Mouse (Mus musculus): ENCODE data around the gene Amz1.
A peak's percentile ranks its signal among the peaks of the same experiment; 100 is the strongest.

Amz1 gene

DNA sequence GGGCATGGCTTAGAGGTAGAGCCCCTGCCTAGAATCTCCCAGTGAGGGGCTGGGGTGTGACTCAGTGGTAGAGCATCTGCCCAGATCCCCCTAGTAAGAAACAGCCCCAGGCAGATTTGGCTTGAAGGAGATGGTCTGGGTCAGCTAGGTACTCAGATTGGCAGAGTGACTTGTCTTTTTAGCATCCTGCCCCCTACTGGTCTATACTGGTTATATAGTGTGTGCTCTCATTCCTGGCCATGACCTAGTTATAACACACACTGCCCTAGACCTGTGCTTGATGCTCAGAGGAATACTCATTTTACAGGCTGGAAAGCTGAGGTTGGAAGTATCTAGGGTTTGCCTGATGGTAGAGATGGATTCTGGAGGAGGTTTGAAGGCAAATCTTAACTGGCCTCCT lies 17.9 kb downstream of the Amz1 start:
- Histone ChIP-seq H3K4me1 (replicated peaks; ENCODE audit: low read depth, low read length) (peaks cover 43% of the 10 kb centered on the region), H3K27me3 (ENCODE audit: insufficient read depth, low read length) (peaks cover 39% of the 10 kb centered on the region), H3K4me3 (replicated peaks; ENCODE audit: low read length) (no peak overlapping the region), H3K36me3 (ENCODE audit: insufficient read depth, low read length) (no peaks in the 10 kb centered on the region), H3K9me3 (ENCODE audit: low read length) (peaks cover 16% of the 10 kb centered on the region)
- TF ChIP-seq CTCF (conservative IDR thresholded peaks at IDR 0.05; ENCODE audit: low read length) (peak; percentile 37), NANOG (IDR thresholded peaks at IDR 0.05; ENCODE audit: borderline replicate concordance, low read length) (no peak)

- H3K27me3 ChIP-seq (ENCODE audit: insufficient read depth, low read length), result peaks cover 25% of the 10 kb centered on the region
- H3K4me3 ChIP-seq (replicated peaks; ENCODE audit: low read length), result peak overlapping the region; percentile 41
- TF ChIP-seq CTCF (conservative IDR thresholded peaks at IDR 0.05; ENCODE audit: low read length) (peak; percentile 49), POU5F1 (IDR thresholded peaks at IDR 0.05; ENCODE audit: borderline replicate concordance, low read length) (no peak), NANOG (IDR thresholded peaks at IDR 0.05; ENCODE audit: borderline replicate concordance, low read length) (no peak)
- H3K36me3 ChIP-seq (ENCODE audit: insufficient read depth, low read length), result no peaks in the 10 kb centered on the region
- H3K9me3 ChIP-seq (ENCODE audit: low read length), result peaks cover 16% of the 10 kb centered on the region
- peaks cover 40% of the 10 kb centered on the region for H3K4me1 ChIP-seq (replicated peaks; ENCODE audit: low read depth, low read length)
Measured at GRCm38 (mm10) chr5:140743706-140744131, 19.8 kb downstream of the Amz1 start.

- no peak overlapping the region for H3K4me3 ChIP-seq (replicated peaks; ENCODE audit: low read length)
- peaks cover 40% of the 10 kb centered on the region for H3K4me1 ChIP-seq (replicated peaks; ENCODE audit: low read depth, low read length)
- peaks cover 16% of the 10 kb centered on the region; the same call in 1 of the 2 replicates for H3K27me3 ChIP-seq (ENCODE audit: insufficient read depth, low read length)
- peaks cover 12% of the 10 kb centered on the region for H3K9me3 ChIP-seq (ENCODE audit: low read length)
- TF ChIP-seq CTCF (conservative IDR thresholded peaks at IDR 0.05; ENCODE audit: low read length) (no peak), NANOG (IDR thresholded peaks at IDR 0.05; ENCODE audit: borderline replicate concordance, low read length) (no peak), POU5F1 (IDR thresholded peaks at IDR 0.05; ENCODE audit: borderline replicate concordance, low read length) (no peak)
- peaks cover 3% of the 10 kb centered on the region; the same call in 1 of the 2 replicates for H3K36me3 ChIP-seq (ENCODE audit: insufficient read depth, low read length)
Measured at GRCm38 (mm10) chr5:140748425-140748824, 24.5 kb downstream of the Amz1 start.

DNA sequence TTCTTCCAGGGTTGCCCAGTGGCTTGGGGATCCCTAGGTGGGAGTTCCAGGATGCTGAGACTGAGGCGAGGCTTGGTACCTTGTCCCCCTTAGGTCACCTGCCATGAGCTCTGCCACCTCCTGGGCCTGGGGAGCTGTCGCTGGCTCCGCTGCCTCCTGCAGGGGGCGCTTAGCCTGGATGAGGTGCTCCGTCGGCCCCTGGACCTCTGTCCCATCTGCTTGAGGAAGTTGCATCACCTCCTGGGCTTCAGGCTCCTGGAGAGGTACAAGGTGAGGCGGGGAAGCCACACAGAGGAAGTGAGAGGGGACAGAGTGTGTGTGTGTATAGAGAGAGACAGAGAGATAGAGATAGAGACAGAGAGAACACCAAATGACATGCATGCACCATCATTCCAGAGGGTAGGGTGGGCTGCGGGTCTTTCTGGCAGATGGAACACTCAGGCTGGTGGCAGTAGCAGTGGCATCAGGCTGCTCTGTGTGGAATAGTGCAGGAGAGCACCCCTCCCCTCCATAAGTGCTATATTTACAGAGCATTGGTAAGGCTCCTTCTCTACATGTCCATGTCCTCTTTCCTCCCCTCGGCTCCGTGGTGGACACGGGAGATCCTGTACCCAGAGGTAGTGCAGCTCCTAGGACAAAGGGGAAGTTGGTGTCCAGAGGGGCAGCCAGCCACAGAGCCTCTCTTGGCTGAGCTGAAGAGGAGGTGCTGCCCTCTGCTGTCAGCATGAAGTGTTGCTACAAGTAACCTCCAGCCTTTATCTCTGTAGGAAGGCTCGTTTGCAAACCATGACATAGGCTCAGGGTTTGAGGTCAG lies 25.3 kb downstream of the Amz1 start:
- H3K4me3 ChIP-seq (replicated peaks; ENCODE audit: low read length), result peak overlapping the region; percentile 67
- TF ChIP-seq CTCF (conservative IDR thresholded peaks at IDR 0.05; ENCODE audit: low read length) (peak; percentile 63), NANOG (IDR thresholded peaks at IDR 0.05; ENCODE audit: borderline replicate concordance, low read length) (no peak), POU5F1 (IDR thresholded peaks at IDR 0.05; ENCODE audit: borderline replicate concordance, low read length) (no peak)
- peaks cover 12% of the 10 kb centered on the region for H3K9me3 ChIP-seq (ENCODE audit: low read length)

DNA sequence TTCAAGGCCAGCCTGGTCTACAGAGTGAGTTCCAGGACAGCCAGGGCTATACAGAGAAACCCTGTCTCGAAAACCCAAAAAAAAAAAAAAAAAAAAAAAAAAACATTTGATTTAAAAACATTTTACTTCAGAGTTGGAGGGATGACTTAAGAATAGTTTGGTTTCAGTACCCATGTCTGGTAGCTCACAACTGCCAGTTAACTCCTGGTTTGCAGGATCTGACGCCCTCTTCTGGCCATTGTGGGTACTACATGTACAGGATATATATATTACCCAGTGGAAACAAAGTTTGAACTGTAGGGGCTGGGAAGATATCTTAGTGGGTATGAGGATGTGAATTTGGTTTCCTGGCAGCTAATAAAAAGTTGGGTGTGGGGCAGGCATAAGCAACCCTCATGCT lies 27.0 kb downstream of the Amz1 start:
- TF ChIP-seq POU5F1 (IDR thresholded peaks at IDR 0.05; ENCODE audit: borderline replicate concordance, low read length), result no peak
- peak; percentile 89 for TF ChIP-seq CTCF (conservative IDR thresholded peaks at IDR 0.05; ENCODE audit: low read length)
- no peak for TF ChIP-seq NANOG (IDR thresholded peaks at IDR 0.05; ENCODE audit: borderline replicate concordance, low read length)
- H3K9me3 ChIP-seq (ENCODE audit: low read length), result peaks cover 9% of the 10 kb centered on the region
- H3K4me3 ChIP-seq (replicated peaks; ENCODE audit: low read length), result no peak overlapping the region
- H3K36me3 ChIP-seq (ENCODE audit: insufficient read depth, low read length), result peaks cover 3% of the 10 kb centered on the region; the same call in 1 of the 2 replicates
- peaks cover 6% of the 10 kb centered on the region; the same call in 1 of the 2 replicates for H3K27me3 ChIP-seq (ENCODE audit: insufficient read depth, low read length)
- H3K4me1 ChIP-seq (replicated peaks; ENCODE audit: low read depth, low read length), result peaks cover 22% of the 10 kb centered on the region

More for the DNA sequence above, 25.3 kb downstream of the Amz1 start:
- Histone ChIP-seq H3K27me3 (ENCODE audit: insufficient read depth, low read length) (peaks cover 9% of the 10 kb centered on the region; the same call in 1 of the 2 replicates), H3K4me1 (replicated peaks; ENCODE audit: low read depth, low read length) (peaks cover 31% of the 10 kb centered on the region), H3K36me3 (ENCODE audit: insufficient read depth, low read length) (peaks cover 3% of the 10 kb centered on the region; the same call in 1 of the 2 replicates)

- Histone ChIP-seq H3K9me3 (ENCODE audit: low read length) (peaks cover 9% of the 10 kb centered on the region), H3K27me3 (ENCODE audit: insufficient read depth, low read length) (no peaks in the 10 kb centered on the region), H3K36me3 (ENCODE audit: insufficient read depth, low read length) (peaks cover 3% of the 10 kb centered on the region; the same call in 1 of the 2 replicates), H3K4me1 (replicated peaks; ENCODE audit: low read depth, low read length) (peaks cover 19% of the 10 kb centered on the region), H3K4me3 (replicated peaks; ENCODE audit: low read length) (no peak overlapping the region)
- no peak for TF ChIP-seq NANOG (IDR thresholded peaks at IDR 0.05; ENCODE audit: borderline replicate concordance, low read length)
- no peak for TF ChIP-seq POU5F1 (IDR thresholded peaks at IDR 0.05; ENCODE audit: borderline replicate concordance, low read length)
- no peak for TF ChIP-seq CTCF (conservative IDR thresholded peaks at IDR 0.05; ENCODE audit: low read length)
Measured at GRCm38 (mm10) chr5:140752041-140752440, 28.1 kb downstream of the Amz1 start.

- H3K4me3 ChIP-seq (replicated peaks; ENCODE audit: low read length), result no peak overlapping the region
- H3K4me1 ChIP-seq (replicated peaks; ENCODE audit: low read depth, low read length), result peaks cover 19% of the 10 kb centered on the region
- peaks cover 4% of the 10 kb centered on the region for H3K36me3 ChIP-seq (ENCODE audit: insufficient read depth, low read length)
- no peaks in the 10 kb centered on the region for H3K27me3 ChIP-seq (ENCODE audit: insufficient read depth, low read length)
- TF ChIP-seq NANOG (IDR thresholded peaks at IDR 0.05; ENCODE audit: borderline replicate concordance, low read length) (no peak), POU5F1 (IDR thresholded peaks at IDR 0.05; ENCODE audit: borderline replicate concordance, low read length) (no peak), CTCF (conservative IDR thresholded peaks at IDR 0.05; ENCODE audit: low read length) (peak; percentile 47)
- H3K9me3 ChIP-seq (ENCODE audit: low read length), result peaks cover 9% of the 10 kb centered on the region
Measured at GRCm38 (mm10) chr5:140752639-140753038, 28.7 kb downstream of the Amz1 start.

DNA sequence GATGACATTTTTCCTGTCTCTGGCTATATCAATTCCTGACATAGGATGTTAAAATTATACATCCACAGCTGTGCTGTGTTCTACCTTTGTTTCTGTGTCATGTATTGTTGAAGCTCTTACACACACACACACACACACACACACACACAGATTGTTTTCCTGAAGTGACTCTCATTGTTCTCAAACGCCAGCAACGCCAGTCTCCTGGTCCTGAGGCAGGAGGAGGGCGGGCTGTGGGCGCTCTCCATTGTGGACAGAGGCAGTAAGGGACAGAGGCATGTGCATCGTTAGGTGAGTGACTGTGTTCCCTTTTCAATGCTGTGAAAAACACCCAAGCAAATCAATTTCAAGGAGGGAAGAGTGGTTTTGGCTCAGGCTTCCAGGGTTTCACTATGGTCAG lies 29.3 kb downstream of the Amz1 start:
- H3K9me3 ChIP-seq (ENCODE audit: low read length), result peaks cover 9% of the 10 kb centered on the region
- peaks cover 10% of the 10 kb centered on the region for H3K36me3 ChIP-seq (ENCODE audit: insufficient read depth, low read length)
- no peak for TF ChIP-seq POU5F1 (IDR thresholded peaks at IDR 0.05; ENCODE audit: borderline replicate concordance, low read length)
- TF ChIP-seq CTCF (conservative IDR thresholded peaks at IDR 0.05; ENCODE audit: low read length), result no peak
- TF ChIP-seq NANOG (IDR thresholded peaks at IDR 0.05; ENCODE audit: borderline replicate concordance, low read length), result no peak
- no peaks in the 10 kb centered on the region for H3K27me3 ChIP-seq (ENCODE audit: insufficient read depth, low read length)
- peaks cover 19% of the 10 kb centered on the region for H3K4me1 ChIP-seq (replicated peaks; ENCODE audit: low read depth, low read length)
- no peak overlapping the region for H3K4me3 ChIP-seq (replicated peaks; ENCODE audit: low read length)

Measured in E14TG2a.4 (cell line).